Mouse (Mus musculus): ENCODE results near the gene Prr7.
"Not testable (repeated sequence)": the region's sequence is repeated elsewhere in the genome, so short reads cannot be mapped to it uniquely, and the experiment has no call there.

The Prr7 gene

GRCm38 (mm10) chr13:55464027-55464884, at the start of gene Prr7:
Prr7 (plus strand) TSS chr13:55464267.
- DNase-seq (ENCODE audit: low spot score) = no peak

GRCm38 (mm10) chr13:55414743-55415380, 49.2 kb upstream of the Prr7 start, which contains the start of gene Pfn3:
Pfn3 (minus strand) TSS chr13:55415232.
- no peak for DNase-seq (ENCODE audit: low spot score)

GRCm38 (mm10) chr13:55418004-55418403, 46.1 kb upstream of the Prr7 start:
- DNase-seq (ENCODE audit: low spot score) = peak; percentile 71

DNA sequence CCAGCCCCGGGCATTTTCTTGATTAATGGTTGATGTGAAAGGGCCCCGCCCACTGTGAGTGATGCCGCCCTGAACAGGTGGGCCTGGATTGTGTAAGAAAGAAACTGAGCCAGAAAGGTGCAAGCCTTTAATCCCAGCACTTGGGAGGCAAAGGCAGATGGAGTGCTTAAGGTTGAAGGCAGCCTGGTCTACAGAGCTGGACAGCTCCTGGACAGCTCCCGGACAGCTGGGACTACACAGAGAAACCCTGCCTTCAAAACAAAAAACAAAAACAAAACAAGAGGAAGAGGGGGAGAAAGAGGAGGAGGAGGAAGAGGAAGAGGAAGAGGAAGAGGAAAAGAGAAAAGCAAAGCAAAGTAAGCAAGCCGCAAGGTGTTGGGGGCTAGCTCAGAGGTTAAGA, 44.9 kb upstream of the Prr7 start:
- DNase-seq (ENCODE audit: low spot score) = no peak

DNA sequence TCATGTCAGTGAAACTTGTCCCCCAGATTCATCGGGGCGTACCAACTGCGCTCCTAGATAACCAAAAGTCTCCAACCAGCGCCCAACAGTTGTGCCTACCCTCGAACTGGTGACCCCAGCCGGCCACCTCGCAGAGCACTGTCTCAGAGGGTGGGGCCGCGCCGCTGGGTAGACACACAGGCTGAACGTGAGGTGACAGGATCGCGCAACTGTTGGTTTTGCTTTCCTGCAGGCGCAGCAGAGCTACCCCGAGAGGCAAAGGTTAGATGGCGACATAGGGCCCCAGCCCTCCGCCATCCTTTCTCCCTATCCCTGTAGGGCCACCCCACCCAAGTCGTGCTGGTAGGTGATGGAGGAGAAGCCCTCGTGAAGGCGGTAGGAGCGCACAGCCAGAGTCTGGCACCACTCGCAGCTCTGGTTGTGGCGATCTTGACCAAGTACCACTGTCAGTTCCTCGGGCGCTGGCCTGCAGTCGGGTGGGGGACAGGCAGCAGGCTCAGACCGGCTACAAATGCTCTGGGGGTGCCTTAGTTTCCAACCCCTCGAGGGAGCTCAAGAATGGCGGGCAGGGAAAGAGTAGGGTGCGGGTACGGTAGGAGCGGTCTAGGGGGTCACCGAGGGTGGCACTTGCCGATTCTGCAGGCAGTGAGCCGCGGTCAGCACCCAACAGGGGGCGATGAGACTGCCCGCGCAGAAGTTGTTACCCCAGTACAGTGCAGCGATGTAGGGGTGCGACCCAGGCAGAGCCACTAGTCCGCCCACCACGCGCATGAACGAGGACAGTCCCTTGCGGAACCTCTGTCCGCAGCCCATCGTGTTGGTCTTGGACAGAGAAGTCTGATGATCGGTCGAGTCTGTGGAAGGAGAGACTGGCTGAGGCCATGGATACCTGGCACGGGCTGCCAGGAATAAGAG, 43.8 kb upstream of the Prr7 start:
- no peak for DNase-seq (ENCODE audit: low spot score)

GRCm38 (mm10) chr13:55420933-55421800, 42.9 kb upstream of the Prr7 start:
- DNase-seq (ENCODE audit: low spot score) = peak; percentile 34

GRCm38 (mm10) chr13:55426613-55427012, 37.5 kb upstream of the Prr7 start, which contains the start of gene F12:
F12 (minus strand) TSS chr13:55426793.
- no peak for DNase-seq (ENCODE audit: low spot score)

DNA sequence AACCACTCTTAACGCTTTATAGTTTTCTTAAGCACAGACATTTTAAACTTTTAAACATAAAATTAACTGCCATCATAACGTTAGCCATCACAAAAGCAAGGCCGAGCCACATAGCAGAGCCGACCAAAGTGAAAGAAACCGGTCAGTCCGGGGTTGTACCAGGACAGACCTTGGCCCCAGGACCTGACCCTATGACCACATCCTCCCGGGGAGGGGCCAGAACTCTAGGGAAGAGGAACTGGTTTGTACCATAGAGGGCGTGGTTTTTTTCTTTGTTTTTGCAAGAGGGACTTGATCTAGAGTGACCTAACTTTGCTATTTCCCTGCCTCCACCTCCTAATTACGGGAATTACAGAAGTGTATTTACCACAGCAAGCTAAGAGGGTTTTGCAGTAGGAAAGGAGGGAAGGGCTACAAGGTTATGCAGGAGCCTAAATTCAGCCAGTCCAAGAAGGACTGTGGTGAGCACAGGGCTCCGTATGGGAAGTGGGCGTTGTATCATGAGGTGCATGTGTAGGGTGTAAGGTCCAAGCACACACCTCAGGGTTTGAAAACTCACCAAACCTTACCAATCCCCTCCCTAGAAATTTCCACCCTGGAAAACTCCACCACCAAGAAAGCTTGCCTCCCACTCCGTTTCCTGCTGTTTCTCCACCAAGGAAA, 34.7 kb upstream of the Prr7 start:
- no peak for DNase-seq (ENCODE audit: low spot score)

GRCm38 (mm10) chr13:55430566-55430965, 33.5 kb upstream of the Prr7 start:
- DNase-seq (ENCODE audit: low spot score) = no peak

- DNase-seq (ENCODE audit: low spot score) = no peak
Measured at GRCm38 (mm10) chr13:55431889-55432685, 32.0 kb upstream of the Prr7 start.

GRCm38 (mm10) chr13:55437111-55437629, 26.9 kb upstream of the Prr7 start:
- not testable (repeated sequence) for DNase-seq (ENCODE audit: low spot score)

DNA sequence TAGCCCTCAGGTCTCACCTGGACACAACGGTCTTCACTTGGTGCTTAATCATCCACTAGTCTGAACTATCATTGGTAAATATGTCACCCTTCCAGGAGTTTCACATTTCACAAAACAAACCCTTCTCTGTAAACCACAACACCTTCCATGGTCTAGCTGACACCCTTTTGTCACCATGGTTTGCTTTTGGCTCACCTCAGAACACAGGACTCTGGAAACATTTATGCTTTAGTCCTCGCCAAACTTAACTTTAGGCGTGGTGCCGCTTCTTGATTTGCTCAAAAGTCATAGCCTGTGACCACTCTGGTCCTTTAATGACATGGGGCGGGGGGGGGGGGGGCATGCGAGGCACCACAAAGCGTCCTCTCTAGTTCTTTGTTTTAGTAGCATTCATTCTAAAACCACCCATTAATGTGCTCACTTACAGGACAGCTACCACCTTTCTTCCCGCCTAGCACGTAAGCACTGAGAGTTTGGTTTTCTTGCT, 20.2 kb upstream of the Prr7 start:
- no peak for DNase-seq (ENCODE audit: low spot score)

GRCm38 (mm10) chr13:55444286-55444936, 19.7 kb upstream of the Prr7 start:
- DNase-seq (ENCODE audit: low spot score) = no peak

DNA sequence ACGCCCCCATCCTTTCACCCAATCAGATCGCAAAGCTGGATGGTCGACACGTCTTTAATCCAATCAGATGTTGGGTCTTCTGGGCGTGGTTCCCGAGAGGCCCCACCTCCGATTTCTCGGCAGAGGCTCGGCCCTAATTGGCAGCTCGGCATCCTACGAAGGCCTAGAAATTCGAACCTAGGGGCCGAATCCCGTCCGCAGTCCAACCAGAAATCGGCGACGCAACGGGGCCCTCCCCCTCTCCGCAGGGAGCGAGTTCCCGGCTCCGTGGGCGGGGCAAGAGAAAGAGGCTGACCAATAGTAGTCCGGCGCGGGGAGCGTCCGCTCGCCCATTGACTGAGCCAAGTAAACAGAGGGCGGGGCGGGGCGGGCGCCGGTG, 19.1 kb upstream of the Prr7 start, which contains the start of gene Grk6:
Gene Grk6, plus strand, starts transcription at position 136 of the 379 bp plus-strand sequence.
- peak; percentile 97 for DNase-seq (ENCODE audit: low spot score)

GRCm38 (mm10) chr13:55445361-55446091, 18.5 kb upstream of the Prr7 start:
- no peak for DNase-seq (ENCODE audit: low spot score)

- DNase-seq (ENCODE audit: low spot score) = no peak
Measured at GRCm38 (mm10) chr13:55446483-55447105, 17.5 kb upstream of the Prr7 start.

GRCm38 (mm10) chr13:55447543-55447943, 16.5 kb upstream of the Prr7 start:
- no peak for DNase-seq (ENCODE audit: low spot score)

DNA sequence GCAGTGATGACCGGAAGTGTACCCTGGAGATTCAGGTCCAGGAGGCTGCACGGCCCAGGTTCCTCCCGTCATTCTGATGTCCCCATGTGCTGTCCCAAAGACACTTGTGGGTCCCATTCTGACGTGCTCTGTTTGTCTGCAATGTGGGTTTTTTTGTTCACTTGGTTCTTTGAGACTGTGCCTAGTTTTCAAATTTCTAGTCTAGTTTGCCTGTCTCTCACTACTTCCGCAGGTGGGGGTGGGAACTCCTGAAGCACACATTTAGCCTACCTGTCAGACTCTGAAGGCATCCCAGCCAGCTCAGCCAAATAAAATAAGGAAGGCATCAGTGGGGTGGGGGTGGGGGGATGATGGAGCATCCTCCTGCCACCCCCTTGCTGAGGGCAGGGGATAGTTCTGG, 15.9 kb upstream of the Prr7 start:
- DNase-seq (ENCODE audit: low spot score) = no peak

All from ovary, postnatal 10 days (tissue).